Comparison of ENCODE assay signal across 17 mouse cellular contexts in the genomic region with DNA sequence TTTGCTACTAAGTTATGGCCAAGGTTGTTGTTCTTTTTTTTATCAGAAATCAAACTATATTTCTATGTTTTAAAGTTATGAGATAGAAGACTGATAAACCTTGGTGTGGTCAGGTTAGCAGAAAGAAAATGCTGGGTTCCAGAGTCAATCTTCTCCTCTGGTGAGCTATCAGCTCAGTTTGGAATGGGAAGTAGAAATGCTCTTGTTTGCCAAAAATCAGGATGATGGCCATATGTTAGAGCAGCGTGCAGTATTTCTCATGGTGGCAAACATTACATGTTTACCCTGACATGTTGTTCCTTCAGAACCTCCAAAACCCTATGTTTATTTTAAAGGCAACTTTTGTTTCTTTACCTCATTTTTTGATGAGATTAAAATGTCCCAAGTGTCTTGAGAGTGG.
DNase-seq lines count a peak whose midpoint lies in the region; ATAC-seq lines count a peak whose summit lies in the region.
"Had no signal": no experiment of that assay in that cellular context is flagged by ENCODE, and none has a peak within 500 bp of the region (broad histone marks: within the 10 kb centered on the region; RNA-seq: fewer than 3 reads in every experiment).

No protein-coding gene starts in this region.

- ATAC-seq in cerebellum, adult (ENCODE audit: insufficient number of reproducible peaks, low FRiP score, low TSS enrichment) = peak; percentile 74
- no peak for ATAC-seq in megakaryocyte progenitor cell, adult 5-6 weeks (replicated peaks; ENCODE audit: poor library complexity)
- ATAC-seq: forebrain, embryonic 15.5 days; Patski had no signal

- DNase-seq in cerebellum, postnatal 4 days (ENCODE audit: low spot score in 2 of 2) = no peak
- peak; percentile 59 for DNase-seq in brain, adult 2 months (ENCODE audit: low read depth, low spot score)
- peak; percentile 10 for DNase-seq in cerebellum, adult 9-11 months
- DNase-seq in frontal cortex, postnatal 14 days (ENCODE audit: low spot score in 2 of 2) = no peak
- DNase-seq: adrenal gland, postnatal 10 days; adrenal gland, postnatal 36 days; gastrocnemius, postnatal 10 days; gastrocnemius, postnatal 36 days; heart, adult 2 months; heart, postnatal 14 days; heart, postnatal 4 days; kidney, adult 11 months; kidney, adult 8-10 months had no signal

Comparison
In these comparisons a context has a peak if more than half of its experiments do, and no peak if none do; other contexts are left out.
1. DNase-seq: peak in brain, adult 2 months (single experiment) and cerebellum, adult 9-11 months (single experiment); none in cerebellum, postnatal 4 days (0 of 2) and frontal cortex, postnatal 14 days (0 of 2).